Mouse (Mus musculus): ENCODE measurements around the gene Fndc3b. TPM values are rescaled to one million over a fixed set of nuclear protein-coding genes. Genes with fewer than 3 reads are reported as not detected.
"Not testable (repeated sequence)": the region's sequence is repeated elsewhere in the genome, so short reads cannot be mapped to it uniquely, and the experiment has no call there.

Gene Fndc3b
- polyA plus RNA-seq, 1 experiment from 2014 or later = 10.1 TPM

DNA sequence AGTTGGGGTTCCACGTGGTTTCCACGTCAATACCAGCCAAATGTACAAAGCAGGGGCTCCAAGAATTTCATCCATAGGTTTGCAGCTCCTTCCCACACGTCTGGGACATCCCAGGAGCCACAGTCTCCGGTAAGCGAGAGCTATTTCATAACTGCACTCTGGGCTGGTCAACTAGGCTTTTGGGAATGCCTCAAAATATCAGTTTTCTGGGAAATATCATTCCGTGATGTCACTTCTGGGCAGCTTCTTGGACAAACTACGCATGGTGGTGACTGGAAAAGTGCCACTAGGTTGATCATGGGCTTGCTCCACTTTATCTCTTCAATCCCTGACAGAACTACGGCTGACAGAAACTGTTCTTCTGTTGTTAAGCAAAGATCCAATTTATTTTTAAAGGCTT lies 217.0 kb downstream of the Fndc3b start:
- Histone ChIP-seq H3K4me1 (replicated peaks) (peaks cover 9% of the 10 kb centered on the region; the same call in 1 of the 2 replicates), H3K4me2 (no peak overlapping the region), H3K36me3 (0 out of 2 replicates have a peak, but pooled peaks cover 8% of the 10 kb centered on the region), H3K27me3 (no peaks in the 10 kb centered on the region), H3K9ac (no peak overlapping the region), H3K4me3 (no peak overlapping the region), H3K9me3 (no peaks in the 10 kb centered on the region), H3K27ac (replicated peaks) (no peak overlapping the region)
- ATAC-seq (ENCODE audit: low read depth) = no peak
- 91% methylated on average over 8 of the region's 8 CpGs for WGBS

DNA sequence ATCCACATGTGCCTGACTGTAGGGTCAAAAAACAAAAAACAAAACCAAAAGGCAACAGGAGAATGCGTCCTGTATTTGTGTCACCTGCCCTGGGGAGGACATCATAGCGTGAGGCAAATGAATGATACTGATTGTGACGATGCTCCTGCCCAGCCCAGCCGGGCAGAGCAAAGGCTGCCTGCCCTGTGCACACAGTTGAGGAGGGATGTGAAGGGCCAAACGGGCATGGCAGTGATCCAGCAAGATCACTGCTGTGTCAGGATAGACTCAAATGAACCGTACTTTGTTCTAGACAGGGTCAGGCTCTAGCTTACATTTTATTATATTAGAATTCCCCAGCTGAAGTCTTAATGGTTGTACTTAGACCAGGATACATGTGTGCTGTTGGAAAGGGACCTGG lies 219.3 kb downstream of the Fndc3b start:
- no peak for ATAC-seq (ENCODE audit: low read depth)
- WGBS = 69% methylated on average over 6 of the region's 6 CpGs
- H3K36me3 ChIP-seq = peaks cover 5% of the 10 kb centered on the region; the same call in 1 of the 2 replicates

DNA sequence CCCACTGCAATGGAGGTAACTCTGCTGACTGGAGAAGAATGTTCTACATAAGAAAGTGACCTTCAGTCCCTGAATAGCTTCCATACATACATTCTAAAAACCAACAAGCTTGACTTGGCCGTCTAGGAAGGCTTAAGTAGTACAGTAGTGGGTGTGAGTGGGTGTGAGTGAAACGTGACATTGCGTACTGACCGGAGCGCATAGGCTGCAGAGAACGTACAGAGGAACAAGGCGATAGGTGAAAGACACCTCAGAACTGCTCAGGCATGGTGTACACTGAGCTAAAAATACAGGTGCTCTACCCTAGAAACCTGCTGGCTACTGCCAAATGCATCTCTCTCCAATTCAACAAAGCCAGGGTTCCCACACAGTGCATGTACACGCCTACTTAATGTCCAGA lies 219.7 kb downstream of the Fndc3b start:
- 91% methylated on average over 8 of the region's 8 CpGs for WGBS
- ATAC-seq (ENCODE audit: low read depth) = no peak

More for the DNA sequence above, 219.3 kb downstream of the Fndc3b start:
- no peak overlapping the region for H3K4me3 ChIP-seq
- H3K27me3 ChIP-seq = no peaks in the 10 kb centered on the region
- peaks cover 9% of the 10 kb centered on the region; the same call in 1 of the 2 replicates for H3K4me1 ChIP-seq (replicated peaks)
- no peak overlapping the region for H3K9ac ChIP-seq
- H3K4me2 ChIP-seq = no peak overlapping the region
- H3K9me3 ChIP-seq = no peaks in the 10 kb centered on the region
- H3K27ac ChIP-seq (replicated peaks) = no peak overlapping the region

DNA sequence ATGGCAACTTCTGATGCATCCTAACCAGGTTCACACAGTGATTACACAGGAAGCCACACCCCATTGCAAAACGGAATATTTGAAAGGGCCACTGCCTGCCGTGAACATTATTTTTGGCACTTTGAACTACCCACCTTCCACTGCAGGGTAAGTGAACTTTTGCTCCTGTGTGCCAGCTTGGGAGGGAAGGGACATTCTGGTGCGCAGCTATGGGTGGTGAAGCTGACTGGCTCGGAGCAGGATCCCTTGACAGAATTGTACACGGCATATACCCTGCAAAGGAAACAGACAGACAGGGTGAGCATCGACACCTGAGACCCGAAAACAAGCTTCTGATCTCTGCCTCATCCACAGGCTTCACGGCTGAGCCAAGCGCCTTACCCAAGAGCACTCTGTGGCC lies 220.2 kb downstream of the Fndc3b start:
- Histone ChIP-seq H3K4me3 (no peak overlapping the region), H3K4me2 (no peak overlapping the region), H3K27ac (replicated peaks) (no peak overlapping the region), H3K4me1 (replicated peaks) (peaks cover 7% of the 10 kb centered on the region; the same call in 1 of the 2 replicates), H3K27me3 (no peaks in the 10 kb centered on the region), H3K9me3 (no peaks in the 10 kb centered on the region), H3K9ac (no peak overlapping the region), H3K36me3 (peaks cover 6% of the 10 kb centered on the region; the same call in 1 of the 2 replicates)
- WGBS = 94% methylated on average over 9 of the region's 9 CpGs
- ATAC-seq (ENCODE audit: low read depth) = no peak

More for the DNA sequence above, 219.7 kb downstream of the Fndc3b start:
- H3K27me3 ChIP-seq = no peaks in the 10 kb centered on the region
- no peak overlapping the region for H3K9ac ChIP-seq
- H3K4me2 ChIP-seq = no peak overlapping the region
- peaks cover 6% of the 10 kb centered on the region; the same call in 1 of the 2 replicates for H3K36me3 ChIP-seq
- H3K9me3 ChIP-seq = no peaks in the 10 kb centered on the region
- no peak overlapping the region for H3K4me3 ChIP-seq
- H3K27ac ChIP-seq (replicated peaks) = no peak overlapping the region
- peaks cover 9% of the 10 kb centered on the region; the same call in 1 of the 2 replicates for H3K4me1 ChIP-seq (replicated peaks)

DNA sequence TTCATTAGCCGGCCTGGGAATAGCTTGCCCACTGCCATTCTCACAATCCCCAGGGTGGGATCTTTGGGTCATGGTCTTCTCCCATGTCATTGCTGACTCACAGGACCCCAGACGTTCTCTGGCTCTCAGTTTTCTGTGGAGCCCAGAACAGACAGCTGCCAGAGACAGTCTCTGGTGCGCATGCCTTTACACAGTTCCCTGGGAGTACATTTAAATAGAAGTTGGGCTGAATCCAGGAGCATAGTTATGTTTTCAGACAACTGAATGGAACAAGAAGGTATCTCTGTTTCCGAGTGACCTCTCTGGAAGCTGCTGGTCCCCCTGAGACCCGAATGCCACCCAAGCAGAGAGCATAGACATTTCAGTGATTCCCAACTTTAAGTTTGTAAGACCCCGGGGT lies 221.6 kb downstream of the Fndc3b start:
- no peak overlapping the region for H3K4me2 ChIP-seq
- H3K27ac ChIP-seq (replicated peaks) = no peak overlapping the region
- H3K36me3 ChIP-seq = peaks cover 6% of the 10 kb centered on the region; the same call in 1 of the 2 replicates
- H3K4me3 ChIP-seq = no peak overlapping the region
- ATAC-seq (ENCODE audit: low read depth) = no peak
- H3K9me3 ChIP-seq = no peaks in the 10 kb centered on the region
- H3K27me3 ChIP-seq = no peaks in the 10 kb centered on the region
- 86% methylated on average over 6 of the region's 6 CpGs for WGBS
- H3K4me1 ChIP-seq (replicated peaks) = no peaks in the 10 kb centered on the region
- no peak overlapping the region for H3K9ac ChIP-seq

DNA sequence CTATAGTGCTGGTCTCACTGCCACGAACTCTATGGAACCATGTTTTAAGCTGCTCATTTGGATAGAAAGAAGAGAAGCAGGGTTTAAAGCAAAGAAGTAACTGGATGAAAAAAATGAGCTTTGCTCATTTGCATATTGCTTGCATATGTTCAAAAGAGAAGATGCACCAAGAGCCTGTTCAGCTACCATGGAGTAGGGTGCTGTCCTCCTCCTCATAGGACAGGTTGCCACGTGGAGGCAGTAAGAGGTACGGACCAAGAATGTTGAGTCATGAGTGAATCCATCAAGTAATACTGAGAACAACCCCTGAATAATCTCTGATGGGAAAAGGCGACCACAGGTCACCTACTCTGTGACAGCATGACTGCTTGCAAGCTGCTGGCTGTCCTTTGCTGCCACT lies 226.0 kb downstream of the Fndc3b start:
- Histone ChIP-seq H3K36me3 (peaks cover 6% of the 10 kb centered on the region; the same call in 1 of the 2 replicates), H3K9ac (no peak overlapping the region), H3K4me3 (no peak overlapping the region), H3K4me2 (no peak overlapping the region), H3K27me3 (no peaks in the 10 kb centered on the region), H3K9me3 (no peaks in the 10 kb centered on the region), H3K27ac (replicated peaks) (no peak overlapping the region), H3K4me1 (replicated peaks) (no peaks in the 10 kb centered on the region)
- no peak for ATAC-seq (ENCODE audit: low read depth)
- WGBS = 90% methylated on average over 4 of the region's 4 CpGs

DNA sequence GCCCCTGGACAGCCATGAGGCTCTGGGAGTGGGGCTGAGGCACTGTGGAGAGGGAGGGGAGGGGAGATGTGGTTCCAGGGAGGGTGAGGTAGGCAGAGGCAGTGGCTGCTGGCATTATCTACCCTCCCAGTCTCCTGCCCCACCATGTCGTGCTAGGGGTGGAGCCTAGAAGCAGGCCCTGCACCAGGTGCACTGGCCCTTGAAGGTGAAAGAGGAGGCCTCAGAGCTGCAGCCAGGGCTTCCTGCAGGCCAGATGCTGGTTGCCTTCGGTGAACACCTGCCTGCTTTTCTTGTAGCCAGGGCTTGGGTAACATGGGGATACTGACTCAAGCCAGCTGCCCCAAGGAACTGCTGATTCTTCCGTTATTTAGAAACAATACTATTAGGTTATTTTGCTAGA lies 226.4 kb downstream of the Fndc3b start:
- Histone ChIP-seq H3K4me1 (replicated peaks) (no peaks in the 10 kb centered on the region), H3K4me3 (no peak overlapping the region), H3K9me3 (no peaks in the 10 kb centered on the region), H3K27me3 (no peaks in the 10 kb centered on the region), H3K4me2 (no peak overlapping the region), H3K27ac (replicated peaks) (no peak overlapping the region), H3K9ac (no peak overlapping the region), H3K36me3 (peaks cover 6% of the 10 kb centered on the region; the same call in 1 of the 2 replicates)
- no peak for ATAC-seq (ENCODE audit: low read depth)
- 82% methylated on average over 3 of the region's 3 CpGs for WGBS

DNA sequence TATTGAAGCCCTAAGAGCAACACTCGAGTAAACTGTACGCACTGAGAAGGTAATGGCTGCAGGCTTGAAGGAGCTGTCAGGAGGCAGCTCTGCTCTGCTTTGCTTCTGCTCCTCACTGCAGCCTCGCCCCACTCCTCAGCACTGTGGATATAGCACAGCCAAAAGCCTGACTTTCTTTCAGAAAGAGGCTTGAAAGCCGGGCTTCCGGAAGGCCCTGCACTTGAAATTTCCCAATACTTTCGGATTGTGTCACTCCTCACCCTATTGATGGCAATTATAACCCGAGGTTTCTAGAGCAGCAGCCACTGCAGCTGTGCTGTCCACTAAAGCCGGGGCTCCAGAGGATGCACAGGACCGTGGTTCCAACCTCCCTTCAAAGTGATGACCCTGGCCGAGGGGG lies 227.3 kb downstream of the Fndc3b start:
- Histone ChIP-seq H3K27ac (replicated peaks) (no peak overlapping the region), H3K36me3 (peaks cover 6% of the 10 kb centered on the region; the same call in 1 of the 2 replicates), H3K27me3 (no peaks in the 10 kb centered on the region), H3K9ac (no peak overlapping the region), H3K9me3 (no peaks in the 10 kb centered on the region), H3K4me1 (replicated peaks) (no peaks in the 10 kb centered on the region; the same call in 1 of the 2 replicates), H3K4me2 (no peak overlapping the region), H3K4me3 (no peak overlapping the region)
- ATAC-seq (ENCODE audit: low read depth) = no peak
- 86% methylated on average over 10 of the region's 10 CpGs for WGBS

DNA sequence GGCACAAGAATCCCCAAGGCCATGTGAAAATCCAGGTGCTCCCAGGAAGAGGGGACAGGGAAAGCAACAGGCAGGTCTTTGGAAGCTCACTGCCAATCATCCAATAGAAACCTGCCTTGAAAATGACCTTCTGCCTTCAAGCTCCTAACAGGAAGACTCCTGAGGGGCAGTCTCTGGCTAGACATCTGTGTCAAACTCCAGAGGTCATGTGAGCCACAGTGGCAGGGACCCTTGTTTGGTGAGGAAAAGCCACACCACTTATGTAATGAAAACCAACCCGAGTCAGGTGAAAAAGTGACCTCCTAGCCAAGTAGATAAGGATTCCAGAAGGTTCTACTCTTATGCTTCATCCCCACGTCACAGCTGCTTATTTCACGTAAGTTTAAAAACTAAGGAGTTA lies 227.8 kb downstream of the Fndc3b start:
- Histone ChIP-seq H3K27ac (replicated peaks) (no peak overlapping the region), H3K9me3 (no peaks in the 10 kb centered on the region), H3K27me3 (no peaks in the 10 kb centered on the region), H3K36me3 (peaks cover 6% of the 10 kb centered on the region; the same call in 1 of the 2 replicates), H3K4me2 (no peak overlapping the region), H3K9ac (no peak overlapping the region), H3K4me3 (no peak overlapping the region), H3K4me1 (replicated peaks) (no peaks in the 10 kb centered on the region; the same call in 1 of the 2 replicates)
- no peak for ATAC-seq (ENCODE audit: low read depth)
- 91% methylated on average over 3 of the region's 3 CpGs for WGBS

DNA sequence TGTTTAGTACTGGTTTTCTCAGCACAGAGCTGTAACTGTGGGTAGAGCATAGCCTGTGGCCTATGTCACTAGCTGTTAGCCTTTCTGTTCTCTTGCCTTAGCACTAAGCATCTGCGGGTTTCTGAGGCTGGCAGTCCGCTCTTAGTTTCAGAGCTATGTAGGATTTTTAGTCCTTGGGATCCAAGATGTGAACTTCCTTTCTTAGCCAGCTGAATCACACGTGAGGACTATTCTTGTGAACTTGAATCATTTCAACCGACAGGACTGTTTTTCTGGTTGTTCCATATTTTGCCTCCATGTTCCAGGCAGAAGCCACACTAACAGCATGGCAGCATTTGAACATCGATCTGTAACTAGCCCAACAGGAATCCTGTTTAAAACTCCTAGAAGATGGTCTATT lies 229.4 kb downstream of the Fndc3b start:
- H3K4me3 ChIP-seq = no peak overlapping the region
- WGBS = 88% methylated on average over 5 of the region's 5 CpGs
- ATAC-seq (ENCODE audit: low read depth) = no peak
- no peak overlapping the region for H3K4me2 ChIP-seq
- H3K9ac ChIP-seq = no peak overlapping the region
- H3K4me1 ChIP-seq (replicated peaks) = no peaks in the 10 kb centered on the region; the same call in 1 of the 2 replicates
- H3K36me3 ChIP-seq = peaks cover under 1% of the 10 kb centered on the region; the same call in 1 of the 2 replicates
- H3K27me3 ChIP-seq = no peaks in the 10 kb centered on the region
- no peak overlapping the region for H3K27ac ChIP-seq (replicated peaks)
- no peaks in the 10 kb centered on the region for H3K9me3 ChIP-seq

DNA sequence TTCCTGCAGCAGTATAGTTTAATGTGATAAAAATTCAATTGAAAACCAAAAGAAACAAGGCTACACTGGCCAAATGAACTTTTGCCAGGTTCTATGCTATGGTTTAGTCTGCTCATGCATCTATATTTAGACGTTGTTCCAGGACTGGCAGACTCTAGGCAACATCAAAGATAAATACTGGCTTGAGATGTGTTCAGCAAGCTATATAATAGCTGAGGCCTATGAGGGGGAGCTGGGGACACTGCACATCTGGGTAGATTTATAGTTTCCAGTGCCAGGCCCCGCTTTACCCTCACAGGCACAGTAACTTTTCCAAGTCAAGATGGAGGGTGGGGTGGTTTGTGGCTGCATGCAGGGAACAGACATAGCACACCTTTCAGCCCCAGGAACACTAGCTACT lies 231.7 kb downstream of the Fndc3b start:
- 83% methylated on average over 2 of the region's 2 CpGs for WGBS
- H3K4me1 ChIP-seq (replicated peaks) = no peaks in the 10 kb centered on the region; the same call in 1 of the 2 replicates
- H3K4me3 ChIP-seq = no peak overlapping the region
- H3K9ac ChIP-seq = no peak overlapping the region
- H3K9me3 ChIP-seq = no peaks in the 10 kb centered on the region
- no peaks in the 10 kb centered on the region for H3K36me3 ChIP-seq
- no peak overlapping the region for H3K4me2 ChIP-seq
- H3K27ac ChIP-seq (replicated peaks) = no peak overlapping the region
- no peak for ATAC-seq (ENCODE audit: low read depth)
- H3K27me3 ChIP-seq = no peaks in the 10 kb centered on the region

DNA sequence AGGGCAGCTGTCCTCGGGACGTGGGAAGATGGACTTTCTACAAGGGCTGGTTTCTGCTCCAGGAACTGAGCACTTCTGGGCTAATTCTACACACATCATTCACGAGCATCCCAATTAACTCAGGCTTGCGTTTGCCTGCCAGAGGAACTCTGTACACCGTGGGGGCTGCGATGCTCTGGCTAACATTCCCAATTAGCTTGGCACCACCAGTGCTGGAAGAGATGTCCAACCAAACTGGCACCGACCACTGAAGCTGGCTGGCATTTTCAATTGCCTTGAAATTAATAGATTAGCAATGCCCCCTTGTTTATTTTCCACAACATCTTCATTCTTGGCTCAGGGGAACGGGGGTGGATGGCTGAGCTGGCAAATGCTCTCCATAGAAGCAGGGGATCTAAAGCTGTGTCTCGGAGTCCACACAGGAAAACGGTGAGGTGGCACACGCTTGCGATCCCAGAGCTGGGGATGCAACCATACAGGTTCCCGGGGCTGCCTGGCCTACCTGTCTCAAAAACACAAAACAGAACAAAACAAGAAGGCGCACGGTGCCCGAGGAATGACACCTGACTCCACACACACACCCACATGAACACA lies 232.4 kb downstream of the Fndc3b start:
- H3K9me3 ChIP-seq = no peaks in the 10 kb centered on the region
- H3K36me3 ChIP-seq = 0 out of 2 replicates have a peak, but pooled peaks cover 3% of the 10 kb centered on the region
- H3K4me1 ChIP-seq (replicated peaks) = no peaks in the 10 kb centered on the region; the same call in 1 of the 2 replicates
- 94% methylated on average over 16 of the region's 16 CpGs for WGBS
- H3K27ac ChIP-seq (replicated peaks) = no peak overlapping the region
- no peak overlapping the region for H3K4me2 ChIP-seq
- H3K27me3 ChIP-seq = no peaks in the 10 kb centered on the region
- no peak overlapping the region for H3K9ac ChIP-seq
- no peak overlapping the region for H3K4me3 ChIP-seq
- no peak for ATAC-seq (ENCODE audit: low read depth)

DNA sequence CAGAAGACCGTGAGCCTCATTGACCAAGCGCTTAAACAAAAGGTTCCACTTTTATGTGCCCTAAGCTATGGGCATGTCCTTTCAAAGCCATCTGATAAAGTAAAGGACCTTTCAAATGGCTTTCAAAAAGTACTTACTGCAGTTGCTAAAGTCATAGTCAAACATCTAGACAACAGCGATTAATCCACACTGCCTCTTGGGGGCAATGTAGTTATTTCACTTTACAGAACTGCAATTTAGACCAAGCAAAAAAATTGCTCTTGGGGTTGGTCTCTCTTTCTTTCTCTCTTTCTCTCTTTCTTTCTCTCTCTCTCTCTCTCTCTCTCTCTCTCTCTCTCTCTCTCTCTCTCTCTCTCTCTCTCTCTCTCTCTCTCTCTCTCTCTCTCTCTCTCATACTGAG lies 233.4 kb downstream of the Fndc3b start:
- H3K9ac ChIP-seq; H3K27ac ChIP-seq (replicated peaks); H3K27me3 ChIP-seq; H3K4me3 ChIP-seq; H3K4me2 ChIP-seq; H3K36me3 ChIP-seq; H3K9me3 ChIP-seq; H3K4me1 ChIP-seq (replicated peaks); ATAC-seq (ENCODE audit: low read depth): not testable (repeated sequence)
- 91% methylated on average over 3 of the region's 3 CpGs for WGBS

Measured in neural tube, embryonic 13.5 days (tissue).